23 mouse cellular contexts compared by ENCODE assay signal in genomic region chr10:122823642-122824041, GRCm38 (mm10).
"Had no signal": no experiment of that assay in that cellular context is flagged by ENCODE, and none has a peak within 500 bp of the region (broad histone marks: within the 10 kb centered on the region; RNA-seq: fewer than 3 reads in every experiment).

No protein-coding gene starts in this region.

- DNase-seq: gastrocnemius, postnatal 10 days; heart, adult 18-20 months; heart, postnatal 10 days; kidney, adult 11 months; kidney, adult 2 months; kidney, adult 9 months; kidney, postnatal 14 days; kidney, postnatal 36 days; layer of hippocampus, adult 9-11 months; layer of hippocampus, postnatal 36 days; left cerebral cortex, postnatal 4 days had no signal

- H3K9ac ChIP-seq: heart, embryonic 12.5 days; hindbrain, embryonic 13.5 days; hindbrain, embryonic 15.5 days; kidney, embryonic 15.5 days; limb, embryonic 12.5 days; limb, embryonic 15.5 days; liver, embryonic 12.5 days; liver, embryonic 14.5 days had no signal

- ATAC-seq: hindbrain, postnatal 0 days; intestine, embryonic 16.5 days; liver, embryonic 12.5 days had no signal

- H3K4me2 ChIP-seq: heart, embryonic 12.5 days; hindbrain, embryonic 13.5 days; hindbrain, embryonic 15.5 days; kidney, embryonic 15.5 days; limb, embryonic 12.5 days; limb, embryonic 15.5 days; liver, embryonic 12.5 days had no signal

- H3K27ac ChIP-seq: heart, embryonic 10.5 days; hindbrain, embryonic 13.5 days; hindbrain, embryonic 15.5 days; hindbrain, postnatal 0 days; kidney, embryonic 15.5 days; kidney, postnatal 0 days; limb, embryonic 12.5 days; limb, embryonic 15.5 days; liver, embryonic 12.5 days; liver, embryonic 14.5 days had no signal

- H3K9me3 ChIP-seq: heart, embryonic 10.5 days; heart, embryonic 12.5 days; hindbrain, embryonic 13.5 days; hindbrain, embryonic 15.5 days; kidney, embryonic 15.5 days; limb, embryonic 12.5 days; limb, embryonic 15.5 days; liver, embryonic 12.5 days had no signal

- H3K4me3 ChIP-seq: heart, embryonic 10.5 days; heart, embryonic 12.5 days; hindbrain, embryonic 13.5 days; hindbrain, embryonic 15.5 days; kidney, embryonic 15.5 days; limb, embryonic 12.5 days; limb, embryonic 15.5 days; liver, embryonic 12.5 days had no signal

- H3K4me1 ChIP-seq: hindbrain, embryonic 15.5 days; liver, embryonic 12.5 days had no signal

- H3K36me3 ChIP-seq: heart, embryonic 10.5 days; heart, embryonic 12.5 days; hindbrain, embryonic 13.5 days; hindbrain, embryonic 15.5 days; kidney, embryonic 15.5 days; limb, embryonic 12.5 days; limb, embryonic 15.5 days; liver, embryonic 12.5 days had no signal

- H3K27me3 ChIP-seq: heart, embryonic 12.5 days; hindbrain, embryonic 13.5 days; hindbrain, embryonic 15.5 days; kidney, embryonic 15.5 days; limb, embryonic 12.5 days; limb, embryonic 15.5 days; liver, embryonic 12.5 days had no signal
